Mouse (Mus musculus): ENCODE results near the gene Hist1h2aa. TPM values are rescaled to one million over a fixed set of nuclear protein-coding genes. Genes with fewer than 3 reads are reported as not detected.

Hist1h2aa gene
- polyA plus RNA-seq, 1 experiment: not detected

GRCm38 (mm10) chr13:23964909-23965308, 30.6 kb downstream of the Hist1h2aa start:
- TF ChIP-seq CTCF (IDR thresholded peaks at IDR 0.05; ENCODE audit: extremely low read depth, insufficient read depth, insufficient read length, insufficient replicate concordance) (no peak), POLR2A (IDR thresholded peaks at IDR 0.05; ENCODE audit: low read depth, low read length) (no peak)
- H3K4me3 ChIP-seq (ENCODE audit: extremely low read depth, insufficient read depth, insufficient read length): no peak overlapping the region
- H3K27ac ChIP-seq (ENCODE audit: insufficient read depth, low read length): no peak overlapping the region
- no peak for DNase-seq (ENCODE audit: low read depth in 1 of 2, low spot score in 2 of 2)
- H3K4me1 ChIP-seq (ENCODE audit: control insufficient read depth, insufficient read depth, insufficient read length): no peaks in the 10 kb centered on the region
- no peaks in the 10 kb centered on the region for H3K36me3 ChIP-seq (ENCODE audit: control insufficient read depth, insufficient read depth, low read length)
- WGBS: 46% methylated on average over 2 of the region's 2 CpGs
- H3K27me3 ChIP-seq (ENCODE audit: control insufficient read depth, insufficient read depth, low read length): no peaks in the 10 kb centered on the region

- no peak overlapping the region for H3K4me3 ChIP-seq (ENCODE audit: extremely low read depth, insufficient read depth, insufficient read length)
- no peaks in the 10 kb centered on the region for H3K27me3 ChIP-seq (ENCODE audit: control insufficient read depth, insufficient read depth, low read length)
- H3K27ac ChIP-seq (ENCODE audit: insufficient read depth, low read length): no peak overlapping the region
- H3K36me3 ChIP-seq (ENCODE audit: control insufficient read depth, insufficient read depth, low read length): no peaks in the 10 kb centered on the region
- DNase-seq (ENCODE audit: low read depth in 1 of 2, low spot score in 2 of 2): no peak
- TF ChIP-seq POLR2A (IDR thresholded peaks at IDR 0.05; ENCODE audit: low read depth, low read length) (no peak), CTCF (IDR thresholded peaks at IDR 0.05; ENCODE audit: extremely low read depth, insufficient read depth, insufficient read length, insufficient replicate concordance) (no peak)
- no peaks in the 10 kb centered on the region for H3K4me1 ChIP-seq (ENCODE audit: control insufficient read depth, insufficient read depth, insufficient read length)
- 77% methylated on average over 2 of the region's 2 CpGs for WGBS
These were observed 37.6 kb downstream of the Hist1h2aa start for GRCm38 (mm10) chr13:23971870-23972269.

GRCm38 (mm10) chr13:23972271-23972670, 38.0 kb downstream of the Hist1h2aa start:
- DNase-seq (ENCODE audit: low read depth in 1 of 2, low spot score in 2 of 2): no peak
- WGBS: 74% methylated on average over 5 of the region's 5 CpGs
- Histone ChIP-seq H3K36me3 (ENCODE audit: control insufficient read depth, insufficient read depth, low read length) (no peaks in the 10 kb centered on the region), H3K27ac (ENCODE audit: insufficient read depth, low read length) (no peak overlapping the region), H3K4me3 (ENCODE audit: extremely low read depth, insufficient read depth, insufficient read length) (no peak overlapping the region), H3K4me1 (ENCODE audit: control insufficient read depth, insufficient read depth, insufficient read length) (no peaks in the 10 kb centered on the region), H3K27me3 (ENCODE audit: control insufficient read depth, insufficient read depth, low read length) (no peaks in the 10 kb centered on the region)
- TF ChIP-seq CTCF (IDR thresholded peaks at IDR 0.05; ENCODE audit: extremely low read depth, insufficient read depth, insufficient read length, insufficient replicate concordance) (no peak), POLR2A (IDR thresholded peaks at IDR 0.05; ENCODE audit: low read depth, low read length) (no peak)

Other genes starting within 250 kb of the Hist1h2aa start
- gene Hist1h1t, start 238.6 kb upstream of the Hist1h2aa start, polyA plus RNA-seq (2012; rRNA removed): not detected in 2 replicates
- gene Hist1h4c, start 236.0 kb upstream of the Hist1h2aa start, polyA plus RNA-seq (2012; rRNA removed): 20.0 and 33.6 TPM in 2 replicates
- 20.7 and 26.1 TPM in 2 replicates for gene Hfe, start 223.6 kb upstream of the Hist1h2aa start, polyA plus RNA-seq (2012; rRNA removed)
- 20.9 and 25.5 TPM in 2 replicates for gene Hist1h1c, start 195.7 kb upstream of the Hist1h2aa start, polyA plus RNA-seq (2012; rRNA removed)
- 35.9 and 50.3 TPM in 2 replicates for gene Hist1h3c, start 188.9 kb upstream of the Hist1h2aa start, polyA plus RNA-seq (2012; rRNA removed)
- gene Hist1h2bb, start 187.7 kb upstream of the Hist1h2aa start, polyA plus RNA-seq (2012; rRNA removed): 23.7 and 32.9 TPM in 2 replicates
- gene Hist1h2ab, start 183.3 kb upstream of the Hist1h2aa start, polyA plus RNA-seq (2012; rRNA removed): 28.4 and 40.3 TPM in 2 replicates
- 54.9 and 68.9 TPM in 2 replicates for gene Hist1h3b, start 182.2 kb upstream of the Hist1h2aa start, polyA plus RNA-seq (2012; rRNA removed)
- gene Hist1h4b, start 177.4 kb upstream of the Hist1h2aa start, polyA plus RNA-seq (2012; rRNA removed): 19.0 and 27.4 TPM in 2 replicates
- gene Hist1h4a, start 173.2 kb upstream of the Hist1h2aa start, polyA plus RNA-seq (2012; rRNA removed): 16.1 and 29.5 TPM in 2 replicates
- gene Hist1h3a, start 172.1 kb upstream of the Hist1h2aa start, polyA plus RNA-seq (2012; rRNA removed): 38.4 and 54.1 TPM in 2 replicates
- 1.3 and 1.5 TPM in 2 replicates for gene Hist1h1a, start 170.8 kb upstream of the Hist1h2aa start, polyA plus RNA-seq (2012; rRNA removed)
- not detected in 2 replicates for gene Trim38, start 164.5 kb upstream of the Hist1h2aa start, polyA plus RNA-seq (2012; rRNA removed)
- not detected in 2 replicates for gene Slc17a2, start 127.5 kb upstream of the Hist1h2aa start, polyA plus RNA-seq (2012; rRNA removed)
- gene Slc17a3, start 95.0 kb upstream of the Hist1h2aa start, polyA plus RNA-seq (2012; rRNA removed): 0.06 TPM in 1 of 2 replicates, not detected in the other
- 0.11 TPM in 1 of 2 replicates, not detected in the other for gene Slc17a1, start 66.7 kb upstream of the Hist1h2aa start, polyA plus RNA-seq (2012; rRNA removed)
- gene Slc17a4, start 19.5 kb upstream of the Hist1h2aa start, polyA plus RNA-seq (2012; rRNA removed): 0.07 and 0.13 TPM in 2 replicates
- gene Hist1h2ba, start 306 bp upstream of the Hist1h2aa start, polyA plus RNA-seq (2012; rRNA removed): not detected in 2 replicates
- gene Scgn, start 56.8 kb downstream of the Hist1h2aa start, polyA plus RNA-seq (2012; rRNA removed): not detected in 2 replicates